Mouse (Mus musculus) embryonic facial prominence, embryonic 12.5 days (tissue): ENCODE results near the gene Wasf3. TPM values are rescaled to one million over a fixed set of nuclear protein-coding genes. Genes with fewer than 3 reads are reported as not detected.
"Not testable (repeated sequence)": the region's sequence is repeated elsewhere in the genome, so short reads cannot be mapped to it uniquely, and the experiment has no call there.

Experiments
- ATAC-seq: fragments of 200-750 bp; cut with Nextera tagmentation; 2 replicates; pipeline ENCODE4 v1.8.0; 2017; ENCODE audit not compliant: insufficient number of reproducible peaks, insufficient read depth, low FRiP score, low TSS enrichment
- H3K27ac ChIP-seq: fragments of 300-500 bp; sonication (generic); 2 replicates; pipeline ENCODE4 v1.5.1; 2016; ENCODE audit warnings: mild to moderate bottlenecking
- H3K27me3 ChIP-seq: fragments of 300-500 bp; sonication (generic); 2 replicates; pipeline ENCODE4 v1.6.1; 2016; ENCODE audit warnings: mild to moderate bottlenecking, moderate library complexity
- H3K36me3 ChIP-seq: fragments of 300-500 bp; sonication (generic); 2 replicates; pipeline ENCODE4 v1.6.1; 2016; ENCODE audit warnings: mild to moderate bottlenecking
- H3K4me1 ChIP-seq: fragments of 300-500 bp; sonication (generic); 2 replicates; pipeline ENCODE4 v1.6.1; 2016
- H3K4me2 ChIP-seq: fragments of 300-500 bp; sonication (generic); replicated peaks from 2 replicates; pipeline ENCODE4 v1.6.1; 2016; ENCODE audit warnings: mild to moderate bottlenecking, moderate library complexity
- H3K4me3 ChIP-seq: fragments of 300-500 bp; sonication (generic); 2 replicates; pipeline ENCODE4 v1.5.1; 2016; ENCODE audit warnings: mild to moderate bottlenecking
- H3K9ac ChIP-seq: fragments of 300-500 bp; sonication (generic); 2 replicates; pipeline ENCODE4 v1.6.1; 2016; ENCODE audit warnings: mild to moderate bottlenecking, moderate library complexity
- H3K9me3 ChIP-seq: fragments of 300-500 bp; sonication (generic); 2 replicates; pipeline ENCODE4 v1.6.1; 2016; ENCODE audit warnings: mild to moderate bottlenecking, moderate library complexity
- WGBS: fragments of 180-500 bp; shearing (Covaris S2); methylation state at CpG from one replicate; pipeline ENCODE4 v1.1.7; 2016; 5-methylcytosine and 5-hydroxymethylcytosine counted together
- polyA plus RNA-seq: library from polyadenylated mRNA; unstranded; fragments of >200 nt; fragmentation: Nextera tagmentation; extraction: Ambion mirVana; gene quantifications from 2 replicates; pipeline ENCODE4 v1.2.1, GENCODE M21; 2016

Gene Wasf3
- polyA plus RNA-seq, 1 experiment from 2014 or later: 5.4 TPM

DNA sequence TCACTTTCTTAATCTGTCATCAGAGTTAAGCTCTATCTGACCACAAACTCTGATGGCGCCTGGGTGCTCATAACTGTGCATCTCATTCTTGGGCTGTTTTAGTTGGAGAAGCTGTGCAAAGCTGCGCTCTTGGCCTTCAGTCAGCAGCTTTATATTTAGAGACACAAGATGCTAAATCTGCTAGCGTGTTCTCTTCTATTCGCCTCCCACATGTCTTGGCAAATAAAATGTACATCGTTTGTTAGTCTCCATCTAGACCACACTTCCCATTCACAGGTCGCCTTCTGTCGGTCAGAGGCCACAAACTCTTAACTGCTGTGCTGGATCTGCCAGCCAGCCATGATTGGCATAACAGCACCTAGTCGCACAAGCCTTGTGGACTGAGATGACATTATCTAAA is 14.0 kb upstream of the Wasf3 start:
- 90% methylated on average over 8 of the region's 8 CpGs for WGBS
- no peaks in the 10 kb centered on the region for H3K9me3 ChIP-seq
- no peaks in the 10 kb centered on the region for H3K4me1 ChIP-seq
- H3K27ac ChIP-seq: no peak overlapping the region
- no peaks in the 10 kb centered on the region for H3K36me3 ChIP-seq
- ATAC-seq: no peak
- H3K27me3 ChIP-seq: no peaks in the 10 kb centered on the region
- no peak overlapping the region for H3K4me2 ChIP-seq
- no peak overlapping the region for H3K9ac ChIP-seq
- no peak overlapping the region for H3K4me3 ChIP-seq

DNA sequence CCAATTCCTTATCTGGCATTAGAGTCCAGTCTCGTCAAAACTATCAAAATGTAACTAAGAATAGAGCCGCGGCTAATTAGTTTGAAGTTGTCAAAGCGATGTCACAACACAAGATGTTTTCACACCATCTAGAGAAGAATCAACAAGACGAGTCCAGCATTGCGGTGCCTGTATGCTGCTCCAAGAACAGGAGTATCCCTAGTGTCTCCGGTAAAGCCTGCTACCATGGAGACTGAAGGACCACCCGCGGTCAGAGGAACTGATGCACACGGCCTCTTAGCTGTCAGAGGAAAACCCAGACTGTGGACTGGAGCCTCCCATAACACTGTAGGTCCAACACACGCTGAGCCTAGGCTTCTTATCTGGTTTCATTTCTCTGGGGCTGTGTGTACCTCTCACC is 11.5 kb upstream of the Wasf3 start:
- Histone ChIP-seq H3K27ac (no peak overlapping the region), H3K36me3 (no peaks in the 10 kb centered on the region), H3K27me3 (no peaks in the 10 kb centered on the region), H3K4me2 (no peak overlapping the region), H3K4me1 (no peaks in the 10 kb centered on the region), H3K9me3 (no peaks in the 10 kb centered on the region), H3K9ac (no peak overlapping the region), H3K4me3 (no peak overlapping the region)
- 90% methylated on average over 11 of the region's 11 CpGs for WGBS
- ATAC-seq: no peak

DNA sequence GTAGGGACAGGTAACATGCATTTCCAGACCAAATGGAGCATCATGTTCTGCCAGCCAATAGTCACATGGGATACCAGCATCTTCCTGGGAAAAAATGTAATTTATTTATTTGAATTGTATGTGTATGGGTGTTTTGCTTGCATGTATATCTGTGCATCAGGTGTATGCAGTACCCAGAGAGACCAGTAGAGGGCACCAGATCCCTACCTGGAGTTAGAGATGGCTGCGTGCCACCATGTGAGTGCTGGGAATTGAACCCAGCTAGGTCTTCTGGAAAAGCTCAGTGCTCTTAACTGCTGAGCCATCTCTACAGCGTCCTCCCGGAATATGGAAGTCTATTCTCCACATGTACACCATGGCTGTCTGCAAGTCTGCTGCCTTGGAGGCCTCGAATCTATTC is 8.2 kb upstream of the Wasf3 start:
- Histone ChIP-seq H3K4me2 (no peak overlapping the region), H3K27ac (no peak overlapping the region), H3K9me3 (no peaks in the 10 kb centered on the region), H3K27me3 (no peaks in the 10 kb centered on the region), H3K4me3 (no peak overlapping the region), H3K9ac (no peak overlapping the region), H3K4me1 (no peaks in the 10 kb centered on the region), H3K36me3 (no peaks in the 10 kb centered on the region)
- ATAC-seq: no peak
- 77% methylated on average over 4 of the region's 4 CpGs for WGBS

DNA sequence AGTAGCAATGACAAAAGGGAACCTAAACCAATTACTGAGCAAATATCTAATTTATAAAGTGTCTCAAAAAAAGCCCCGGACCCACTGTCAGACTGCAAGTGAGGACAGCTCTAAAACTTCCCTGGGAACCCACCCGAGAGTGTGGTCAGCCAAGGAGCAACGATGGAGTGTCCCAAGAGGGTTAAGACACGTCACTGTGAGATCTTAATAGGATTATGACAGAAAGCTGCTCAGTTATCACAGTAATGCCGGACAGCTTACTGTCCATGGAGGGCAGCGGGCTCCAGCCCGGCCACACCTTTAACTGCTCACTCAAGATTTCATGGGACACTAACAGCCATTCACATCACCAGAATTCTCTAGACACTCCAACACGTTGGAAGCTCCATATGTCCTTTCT is 4.7 kb upstream of the Wasf3 start:
- Histone ChIP-seq H3K4me3 (no peak overlapping the region), H3K36me3 (no peaks in the 10 kb centered on the region), H3K4me1 (no peaks in the 10 kb centered on the region), H3K27ac (no peak overlapping the region), H3K9me3 (no peaks in the 10 kb centered on the region), H3K27me3 (no peaks in the 10 kb centered on the region), H3K9ac (no peak overlapping the region), H3K4me2 (no peak overlapping the region)
- ATAC-seq: no peak
- WGBS: 82% methylated on average over 8 of the region's 8 CpGs

DNA sequence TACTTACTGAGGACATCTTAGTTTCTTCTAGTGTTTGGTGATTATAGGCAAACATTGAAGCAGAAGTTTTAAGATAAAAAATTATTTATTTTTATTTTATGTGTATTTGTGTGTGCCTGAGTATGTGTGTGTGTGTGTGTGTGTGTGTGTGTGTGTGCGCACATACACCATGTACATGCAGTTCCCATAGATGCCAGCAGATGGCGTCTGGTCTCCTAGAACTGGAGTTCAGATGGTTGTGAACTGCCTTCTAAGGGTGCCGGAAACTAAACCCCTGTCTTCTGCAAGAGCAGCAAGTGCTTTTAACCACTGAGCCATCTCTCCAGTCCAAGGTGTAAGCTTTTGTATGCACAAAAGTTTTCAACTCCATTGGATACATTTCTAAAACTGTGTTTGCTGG is 2.5 kb upstream of the Wasf3 start:
- no peak overlapping the region for H3K9ac ChIP-seq
- H3K4me1 ChIP-seq: no peaks in the 10 kb centered on the region; the same call in 1 of the 2 replicates
- no peaks in the 10 kb centered on the region for H3K27me3 ChIP-seq
- no peak overlapping the region for H3K4me2 ChIP-seq
- H3K9me3 ChIP-seq: no peaks in the 10 kb centered on the region
- 81% methylated on average over 3 of the region's 3 CpGs for WGBS
- 0 out of 2 replicates have a peak, but pooled peaks cover 3% of the 10 kb centered on the region for H3K36me3 ChIP-seq
- no peak overlapping the region for H3K27ac ChIP-seq
- no peak for ATAC-seq
- no peak overlapping the region for H3K4me3 ChIP-seq

DNA sequence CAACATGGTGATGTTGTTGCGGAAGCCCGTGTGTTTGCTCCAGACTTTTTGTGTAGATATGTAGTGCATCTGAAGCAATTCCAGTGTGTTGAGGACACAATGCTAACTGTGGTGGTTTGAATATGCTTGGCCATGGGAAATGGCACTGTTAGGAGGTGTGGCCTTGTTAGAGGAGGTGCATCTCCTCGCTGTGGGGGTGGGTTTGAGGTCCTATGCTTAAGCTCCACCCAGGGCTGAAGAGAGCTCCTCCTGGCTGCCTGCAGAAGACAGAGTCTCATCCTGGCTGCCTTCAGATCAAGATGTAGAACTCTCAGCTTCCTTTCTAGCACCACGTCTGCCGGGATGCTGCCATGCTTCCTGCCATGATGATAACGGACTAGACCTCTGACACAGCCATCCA is 1.4 kb upstream of the Wasf3 start:
- Histone ChIP-seq H3K27ac (no peak overlapping the region), H3K27me3 (no peaks in the 10 kb centered on the region), H3K4me2 (no peak overlapping the region), H3K9ac (no peak overlapping the region), H3K9me3 (no peaks in the 10 kb centered on the region), H3K4me1 (no peaks in the 10 kb centered on the region; the same call in 1 of the 2 replicates), H3K4me3 (no peak overlapping the region), H3K36me3 (0 out of 2 replicates have a peak, but pooled peaks cover 3% of the 10 kb centered on the region)
- ATAC-seq: no peak
- WGBS: 82% methylated on average over 6 of the region's 6 CpGs

DNA sequence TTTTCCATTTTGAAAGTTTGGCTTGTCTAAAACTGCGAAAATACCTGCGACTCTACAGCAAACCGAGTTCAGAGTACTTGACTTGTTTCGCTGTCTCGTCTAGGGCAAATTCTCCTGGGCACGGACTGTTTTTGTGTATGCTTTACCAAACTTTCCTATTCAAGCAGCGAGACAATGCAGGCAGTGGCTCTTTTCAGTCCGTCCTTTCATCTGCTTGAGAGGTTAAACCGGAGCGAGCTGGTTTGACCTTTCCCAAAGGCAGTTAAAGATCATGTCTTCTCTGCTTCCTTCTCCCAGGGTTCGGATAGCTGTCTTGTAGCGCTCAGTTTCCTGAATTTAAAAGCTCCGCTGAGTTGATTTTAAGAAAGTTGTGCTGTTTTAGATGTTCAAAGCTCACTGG is 1.2 kb downstream of the Wasf3 start:
- no peak for ATAC-seq
- H3K4me2 ChIP-seq: peak overlapping the region; percentile 68
- H3K9me3 ChIP-seq: no peaks in the 10 kb centered on the region
- H3K9ac ChIP-seq: no peak overlapping the region
- H3K27me3 ChIP-seq: no peaks in the 10 kb centered on the region
- WGBS: 7% methylated on average over 13 of the region's 13 CpGs
- peaks cover 1% of the 10 kb centered on the region for H3K4me1 ChIP-seq
- H3K27ac ChIP-seq: no peak overlapping the region
- peak overlapping the region; percentile 70 for H3K4me3 ChIP-seq
- 0 out of 2 replicates have a peak, but pooled peaks cover 3% of the 10 kb centered on the region for H3K36me3 ChIP-seq

DNA sequence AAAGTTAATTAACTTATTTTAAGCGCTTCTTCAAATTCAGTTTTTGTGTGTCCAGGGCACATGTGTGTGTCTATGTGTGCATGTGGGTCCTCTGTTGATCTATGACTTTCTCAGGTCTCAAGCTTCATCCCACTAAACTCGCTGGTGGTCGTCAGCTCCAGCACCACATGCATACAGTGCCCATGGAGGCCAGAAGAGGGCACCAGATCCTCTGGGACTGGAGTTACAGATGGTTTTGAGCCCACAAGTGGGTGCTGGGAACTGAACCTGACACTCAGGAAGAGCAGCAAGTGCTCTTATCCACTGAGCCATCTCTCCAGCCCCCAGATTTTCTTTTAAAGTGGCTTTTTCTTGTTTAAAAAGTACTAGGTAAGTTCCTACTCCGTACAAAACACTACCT is 2.1 kb downstream of the Wasf3 start:
- Histone ChIP-seq H3K9ac (no peak overlapping the region), H3K27ac (no peak overlapping the region), H3K4me2 (no peak overlapping the region), H3K36me3 (0 out of 2 replicates have a peak, but pooled peaks cover 3% of the 10 kb centered on the region), H3K9me3 (no peaks in the 10 kb centered on the region), H3K27me3 (no peaks in the 10 kb centered on the region), H3K4me3 (no peak overlapping the region), H3K4me1 (peaks cover 5% of the 10 kb centered on the region)
- no peak for ATAC-seq
- WGBS: 89% methylated on average over 4 of the region's 4 CpGs

DNA sequence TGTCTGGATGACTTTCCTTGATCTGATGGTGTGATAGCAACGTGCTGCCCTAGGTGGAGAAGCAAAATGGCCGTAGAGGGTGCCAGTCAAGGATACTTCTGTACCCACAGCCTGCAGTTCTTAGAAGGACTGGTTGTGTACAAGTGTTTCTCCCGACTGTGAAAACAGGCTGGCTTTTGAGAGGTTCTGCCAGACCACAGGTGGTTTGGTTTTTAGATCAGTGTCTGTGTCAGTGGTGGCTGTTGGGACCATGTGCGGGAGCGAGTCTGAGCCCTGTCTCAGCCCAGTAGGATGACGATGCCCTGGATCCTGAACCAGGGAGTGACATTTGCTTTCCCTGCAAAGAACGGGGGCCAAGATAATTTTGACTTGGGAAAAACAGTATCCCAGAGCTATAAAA is 9.8 kb downstream of the Wasf3 start:
- WGBS: 87% methylated on average over 7 of the region's 7 CpGs
- no peak overlapping the region for H3K27ac ChIP-seq
- H3K4me2 ChIP-seq: no peak overlapping the region
- H3K27me3 ChIP-seq: no peaks in the 10 kb centered on the region
- no peaks in the 10 kb centered on the region for H3K36me3 ChIP-seq
- no peak overlapping the region for H3K4me3 ChIP-seq
- H3K4me1 ChIP-seq: peaks cover 5% of the 10 kb centered on the region
- no peak overlapping the region for H3K9ac ChIP-seq
- peaks cover 6% of the 10 kb centered on the region for H3K9me3 ChIP-seq
- ATAC-seq: no peak

DNA sequence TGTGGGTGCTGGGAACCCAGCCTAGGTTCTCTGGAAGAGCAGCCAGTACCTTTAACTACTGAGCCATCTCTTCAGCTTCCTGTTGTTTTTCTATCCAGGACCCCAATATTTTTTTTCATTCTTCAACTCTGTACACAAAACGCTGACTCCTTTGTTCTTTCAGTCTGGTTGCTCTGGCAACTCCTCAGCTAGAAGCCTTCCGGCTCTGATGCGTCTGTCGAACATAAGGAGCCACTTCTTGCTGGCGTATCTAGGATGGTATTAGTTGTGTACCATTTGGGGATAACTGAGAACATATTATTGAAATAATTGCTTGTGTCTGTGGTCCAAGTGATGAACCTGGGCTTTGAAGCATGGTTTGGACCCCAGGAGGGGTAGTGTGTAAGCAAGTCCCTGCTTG is 12.5 kb downstream of the Wasf3 start:
- Histone ChIP-seq H3K4me1 (no peaks in the 10 kb centered on the region), H3K4me2 (no peak overlapping the region), H3K9ac (no peak overlapping the region), H3K4me3 (no peak overlapping the region), H3K36me3 (no peaks in the 10 kb centered on the region), H3K9me3 (peaks cover 6% of the 10 kb centered on the region), H3K27ac (no peak overlapping the region), H3K27me3 (no peaks in the 10 kb centered on the region)
- 80% methylated on average over 5 of the region's 5 CpGs for WGBS
- ATAC-seq: no peak

DNA sequence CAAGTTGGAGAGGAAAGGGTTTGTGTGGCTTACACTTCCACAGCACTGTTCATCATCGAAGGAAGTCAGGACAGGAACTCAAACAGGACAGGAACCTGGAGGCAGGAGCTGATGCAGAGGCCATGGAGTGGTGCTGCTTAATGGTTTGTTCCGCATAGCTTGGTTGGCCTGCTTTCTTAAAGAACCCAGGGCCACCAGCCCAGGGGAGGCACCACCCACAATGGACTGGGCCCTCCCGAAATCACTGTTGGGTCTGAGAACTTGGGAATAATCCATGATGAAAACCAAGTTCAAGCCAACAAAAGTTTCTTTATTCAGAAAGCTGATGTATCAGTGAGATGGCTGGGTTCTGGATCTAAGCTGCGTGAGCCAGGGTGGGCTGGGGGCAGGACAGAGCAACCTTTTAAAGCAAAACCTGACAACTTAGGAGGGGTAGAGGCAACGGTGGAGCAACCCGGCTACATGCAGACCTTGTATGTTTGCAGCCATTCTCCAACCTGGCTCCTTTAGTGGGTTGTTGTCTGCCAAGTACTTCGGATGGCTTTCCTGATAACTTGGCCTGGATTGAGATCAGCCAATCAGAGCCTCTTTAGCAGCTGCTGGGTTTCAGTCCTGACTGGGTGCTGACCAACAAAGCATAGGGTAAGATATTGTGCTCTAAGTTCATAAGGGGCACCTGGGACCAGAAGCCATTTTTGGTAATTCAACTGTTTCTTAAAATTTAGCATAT is 13.8 kb downstream of the Wasf3 start:
- no peak for ATAC-seq
- H3K9me3 ChIP-seq: peaks cover 6% of the 10 kb centered on the region
- H3K27me3 ChIP-seq: no peaks in the 10 kb centered on the region
- H3K27ac ChIP-seq: no peak overlapping the region
- no peaks in the 10 kb centered on the region for H3K4me1 ChIP-seq
- no peak overlapping the region for H3K9ac ChIP-seq
- H3K4me2 ChIP-seq: no peak overlapping the region
- no peak overlapping the region for H3K4me3 ChIP-seq
- no peaks in the 10 kb centered on the region for H3K36me3 ChIP-seq
- 93% methylated on average over 7 of the region's 7 CpGs for WGBS

DNA sequence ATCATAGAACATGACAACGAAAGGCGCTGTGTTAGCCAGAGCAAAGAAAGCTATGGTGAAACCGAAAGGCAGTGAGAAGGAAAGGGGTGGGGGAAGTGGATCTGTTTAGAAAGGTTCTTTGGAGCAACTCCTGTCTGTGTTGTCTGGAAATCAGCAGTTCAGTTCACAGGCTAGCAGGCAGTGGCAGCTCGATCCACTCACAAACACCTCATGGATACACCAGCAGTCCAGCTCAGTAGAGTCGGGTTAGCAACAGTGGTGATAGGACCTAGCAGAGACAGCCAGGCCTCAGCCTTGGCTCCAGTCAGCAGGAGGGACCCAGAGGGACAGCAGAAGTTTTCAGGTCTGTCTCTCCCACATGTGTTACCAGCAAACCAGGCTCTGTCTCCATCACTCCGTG is 16.2 kb downstream of the Wasf3 start:
- WGBS: 87% methylated on average over 6 of the region's 6 CpGs
- ATAC-seq, H3K36me3 ChIP-seq: not testable (repeated sequence)

More for the DNA sequence above, 16.2 kb downstream of the Wasf3 start:
- H3K27ac ChIP-seq, H3K4me3 ChIP-seq, H3K4me1 ChIP-seq, H3K9me3 ChIP-seq, H3K4me2 ChIP-seq, H3K27me3 ChIP-seq, H3K9ac ChIP-seq: not testable (repeated sequence)
